Mouse (Mus musculus): ENCODE data around the gene Acsl6. TPM values are rescaled to one million over a fixed set of nuclear protein-coding genes. Genes with fewer than 3 reads are reported as not detected.

Gene Acsl6
- total RNA-seq, 1 experiment, result 3.7 TPM

GRCm38 (mm10) chr11:54264542-54264941, 39.1 kb upstream of the Acsl6 start:
- H3K4me1 ChIP-seq (ENCODE audit: control insufficient read depth in 2 of 2, insufficient read depth in 2 of 2, low read length in 2 of 2, poor library complexity in 1 of 2), result no peaks in the 10 kb centered on the region; a peak in 1 of 4 replicates
- DNase-seq (ENCODE audit: low read depth, low spot score), result peak; percentile 70
- H3K9ac ChIP-seq (ENCODE audit: insufficient read depth, low read depth, low read length, poor library complexity, severe bottlenecking), result no peak overlapping the region
- H3K4me3 ChIP-seq (ENCODE audit: insufficient read depth in 1 of 2, low read depth in 1 of 2, low read length in 2 of 2, poor library complexity in 1 of 2, severe bottlenecking in 1 of 2), result no peak overlapping the region
- TF ChIP-seq ZNF384 (IDR thresholded peaks at IDR 0.05; ENCODE audit: low read depth, low read length) (no peak), HCFC1 (IDR thresholded peaks at IDR 0.05; ENCODE audit: borderline replicate concordance, insufficient read depth, low read length) (no peak), MAFK (IDR thresholded peaks at IDR 0.05; ENCODE audit: insufficient read depth, low read depth, low read length) (no peak), CHD2 (IDR thresholded peaks at IDR 0.05; ENCODE audit: low read depth, low read length) (no peak), ZC3H11A (IDR thresholded peaks at IDR 0.05; ENCODE audit: borderline replicate concordance, low read depth, low read length) (no peak)
- H3K27ac ChIP-seq (ENCODE audit: insufficient read depth, low read depth, low read length, poor library complexity, severe bottlenecking), result no peak overlapping the region
- H3K9me3 ChIP-seq (ENCODE audit: control insufficient read depth, insufficient read depth, low read depth, low read length), result no peaks in the 10 kb centered on the region
- in situ Hi-C loops (cut with MboI; ENCODE audit: low sequenced_read_pairs in 2 of 2, unreplicated experiment in 2 of 2), result no loop called here
- H3K36me3 ChIP-seq (ENCODE audit: control insufficient read depth, insufficient read depth, low read length, poor library complexity, severe bottlenecking), result no peaks in the 10 kb centered on the region

GRCm38 (mm10) chr11:54267177-54267576, 36.4 kb upstream of the Acsl6 start, which contains the start of gene Il3:
Gene Il3 (minus strand): TSS chr11:54267277.
- no peak within 1 kb of the TSS for H3K27ac ChIP-seq (ENCODE audit: insufficient read depth, low read depth, low read length, poor library complexity, severe bottlenecking)
- DNase-seq (ENCODE audit: low read depth, low spot score), result no peak
- H3K9me3 ChIP-seq (ENCODE audit: control insufficient read depth, insufficient read depth, low read depth, low read length), result no peaks in the 10 kb centered on the region
- H3K4me1 ChIP-seq (ENCODE audit: control insufficient read depth in 2 of 2, insufficient read depth in 2 of 2, low read length in 2 of 2, poor library complexity in 1 of 2), result no peaks in the 10 kb centered on the region; a peak in 1 of 4 replicates
- TF ChIP-seq ZC3H11A (IDR thresholded peaks at IDR 0.05; ENCODE audit: borderline replicate concordance, low read depth, low read length), result no peak
- TF ChIP-seq MAFK (IDR thresholded peaks at IDR 0.05; ENCODE audit: insufficient read depth, low read depth, low read length), result no peak
- no peak for TF ChIP-seq CHD2 (IDR thresholded peaks at IDR 0.05; ENCODE audit: low read depth, low read length)
- TF ChIP-seq HCFC1 (IDR thresholded peaks at IDR 0.05; ENCODE audit: borderline replicate concordance, insufficient read depth, low read length), result no peak
- TF ChIP-seq ZNF384 (IDR thresholded peaks at IDR 0.05; ENCODE audit: low read depth, low read length), result no peak
- H3K36me3 ChIP-seq (ENCODE audit: control insufficient read depth, insufficient read depth, low read length, poor library complexity, severe bottlenecking), result no peaks in the 10 kb centered on the region
- H3K9ac ChIP-seq (ENCODE audit: insufficient read depth, low read depth, low read length, poor library complexity, severe bottlenecking), result no peak within 1 kb of the TSS
- in situ Hi-C loops (cut with MboI; ENCODE audit: low sequenced_read_pairs in 2 of 2, unreplicated experiment in 2 of 2), result no loop called here
- no peak within 1 kb of the TSS for H3K4me3 ChIP-seq (ENCODE audit: insufficient read depth in 1 of 2, low read depth in 1 of 2, low read length in 2 of 2, poor library complexity in 1 of 2, severe bottlenecking in 1 of 2)

DNA sequence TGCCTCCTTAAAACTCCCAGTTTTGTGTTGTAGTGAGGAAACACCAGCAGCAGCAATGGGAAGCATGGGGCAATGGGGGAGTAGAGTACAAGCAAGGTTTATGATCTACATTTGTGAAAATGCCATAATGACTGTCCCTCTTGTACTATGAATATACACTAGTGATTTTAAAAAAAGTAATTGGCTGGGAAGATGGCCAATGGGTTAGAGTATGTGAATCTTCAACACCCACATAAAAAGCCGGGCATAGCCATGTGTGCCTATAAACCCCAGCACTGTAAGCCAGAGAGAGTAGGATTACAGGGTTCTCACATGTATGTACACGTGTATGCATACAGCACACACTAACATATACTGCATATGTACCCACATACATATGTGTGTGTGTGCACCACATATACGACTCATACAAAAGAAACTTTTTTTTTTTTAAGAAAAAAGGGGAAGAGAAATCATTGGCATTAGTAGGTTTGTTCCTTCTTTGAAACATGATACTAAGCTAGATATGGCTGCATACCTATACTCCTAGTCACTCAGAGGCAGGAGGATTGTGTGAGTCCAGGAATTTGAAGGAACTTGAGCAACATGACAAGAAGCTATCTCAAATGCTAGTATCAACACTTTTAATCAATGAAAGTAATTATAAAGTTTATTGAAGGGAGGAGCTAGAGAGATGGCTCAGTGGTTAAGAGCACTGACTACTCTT, 34.3 kb upstream of the Acsl6 start:
- TF ChIP-seq ZC3H11A (IDR thresholded peaks at IDR 0.05; ENCODE audit: borderline replicate concordance, low read depth, low read length), result no peak
- TF ChIP-seq CHD2 (IDR thresholded peaks at IDR 0.05; ENCODE audit: low read depth, low read length), result no peak
- TF ChIP-seq MAFK (IDR thresholded peaks at IDR 0.05; ENCODE audit: insufficient read depth, low read depth, low read length), result no peak
- no peak for TF ChIP-seq ZNF384 (IDR thresholded peaks at IDR 0.05; ENCODE audit: low read depth, low read length)
- TF ChIP-seq HCFC1 (IDR thresholded peaks at IDR 0.05; ENCODE audit: borderline replicate concordance, insufficient read depth, low read length), result no peak
- H3K36me3 ChIP-seq (ENCODE audit: control insufficient read depth, insufficient read depth, low read length, poor library complexity, severe bottlenecking), result no peaks in the 10 kb centered on the region
- no peaks in the 10 kb centered on the region for H3K9me3 ChIP-seq (ENCODE audit: control insufficient read depth, insufficient read depth, low read depth, low read length)
- no peak for DNase-seq (ENCODE audit: low read depth, low spot score)
- in situ Hi-C loops (cut with MboI; ENCODE audit: low sequenced_read_pairs in 2 of 2, unreplicated experiment in 2 of 2), result no loop called here
- H3K9ac ChIP-seq (ENCODE audit: insufficient read depth, low read depth, low read length, poor library complexity, severe bottlenecking), result no peak overlapping the region
- H3K27ac ChIP-seq (ENCODE audit: insufficient read depth, low read depth, low read length, poor library complexity, severe bottlenecking), result no peak overlapping the region
- H3K4me1 ChIP-seq (ENCODE audit: control insufficient read depth in 2 of 2, insufficient read depth in 2 of 2, low read length in 2 of 2, poor library complexity in 1 of 2), result no peaks in the 10 kb centered on the region; a peak in 1 of 4 replicates
- H3K4me3 ChIP-seq (ENCODE audit: insufficient read depth in 1 of 2, low read depth in 1 of 2, low read length in 2 of 2, poor library complexity in 1 of 2, severe bottlenecking in 1 of 2), result no peak overlapping the region

DNA sequence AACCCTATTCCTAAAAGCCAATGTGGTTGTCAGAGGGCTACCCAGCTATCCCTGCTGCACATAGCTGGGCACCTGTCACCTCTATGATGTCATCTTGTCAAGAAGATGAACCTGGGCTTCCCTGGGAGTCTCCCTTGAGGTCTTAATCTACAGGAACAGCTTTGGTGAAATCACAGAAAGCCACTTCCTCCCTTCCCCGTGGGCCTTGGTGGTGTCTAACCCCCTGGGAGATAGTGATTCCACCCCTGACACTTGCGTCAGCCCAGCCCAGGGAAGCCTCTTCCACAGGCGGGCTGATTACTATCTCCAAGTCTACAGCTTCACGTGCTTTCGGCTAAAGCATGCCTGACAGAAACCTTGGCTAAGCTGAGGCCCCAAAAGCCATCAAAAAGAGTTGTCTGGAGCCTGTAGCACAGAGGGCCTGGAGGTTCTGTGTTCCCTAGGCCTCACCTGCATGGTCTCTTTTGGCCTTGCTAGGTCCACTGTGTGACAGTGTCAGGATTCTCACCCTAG, 32.1 kb upstream of the Acsl6 start:
- Histone ChIP-seq H3K4me1 (ENCODE audit: control insufficient read depth in 2 of 2, insufficient read depth in 2 of 2, low read length in 2 of 2, poor library complexity in 1 of 2) (no peaks in the 10 kb centered on the region; a peak in 1 of 4 replicates), H3K4me3 (ENCODE audit: insufficient read depth in 1 of 2, low read depth in 1 of 2, low read length in 2 of 2, poor library complexity in 1 of 2, severe bottlenecking in 1 of 2) (no peak overlapping the region), H3K27ac (ENCODE audit: insufficient read depth, low read depth, low read length, poor library complexity, severe bottlenecking) (no peak overlapping the region), H3K9me3 (ENCODE audit: control insufficient read depth, insufficient read depth, low read depth, low read length) (no peaks in the 10 kb centered on the region), H3K9ac (ENCODE audit: insufficient read depth, low read depth, low read length, poor library complexity, severe bottlenecking) (no peak overlapping the region), H3K36me3 (ENCODE audit: control insufficient read depth, insufficient read depth, low read length, poor library complexity, severe bottlenecking) (no peaks in the 10 kb centered on the region)
- in situ Hi-C loops (cut with MboI; ENCODE audit: low sequenced_read_pairs in 2 of 2, unreplicated experiment in 2 of 2), result no loop called here
- TF ChIP-seq MAFK (IDR thresholded peaks at IDR 0.05; ENCODE audit: insufficient read depth, low read depth, low read length), result no peak
- TF ChIP-seq CHD2 (IDR thresholded peaks at IDR 0.05; ENCODE audit: low read depth, low read length), result no peak
- TF ChIP-seq ZC3H11A (IDR thresholded peaks at IDR 0.05; ENCODE audit: borderline replicate concordance, low read depth, low read length), result no peak
- no peak for TF ChIP-seq HCFC1 (IDR thresholded peaks at IDR 0.05; ENCODE audit: borderline replicate concordance, insufficient read depth, low read length)
- TF ChIP-seq ZNF384 (IDR thresholded peaks at IDR 0.05; ENCODE audit: low read depth, low read length), result no peak
- no peak for DNase-seq (ENCODE audit: low read depth, low spot score)

Measured in ES-E14 (cell line).